Mouse (Mus musculus) ZHBTc4 (cell line): ENCODE measurements around the gene Gm49361.
"Not testable (repeated sequence)": the region's sequence is repeated elsewhere in the genome, so short reads cannot be mapped to it uniquely, and the experiment has no call there.

ENCODE experiments used
- DNase-seq: peaks from one replicate; pipeline ENCODE4 v3.0.0-alpha.2; 2011; ENCODE audit warnings: low read depth, low spot score

The Gm49361 gene

GRCm38 (mm10) chr14:57691316-57691715 lies 54.6 kb downstream of the Gm49361 start:
- peak; percentile 19 for DNase-seq

GRCm38 (mm10) chr14:57690681-57691080 lies 55.2 kb downstream of the Gm49361 start:
- no peak for DNase-seq

GRCm38 (mm10) chr14:57688066-57688465 lies 57.8 kb downstream of the Gm49361 start:
- DNase-seq = not testable (repeated sequence)

- DNase-seq = no peak
These were observed 58.5 kb downstream of the Gm49361 start for GRCm38 (mm10) chr14:57687441-57687840.

GRCm38 (mm10) chr14:57686647-57687046 lies 59.3 kb downstream of the Gm49361 start:
- no peak for DNase-seq

- DNase-seq = peak; percentile 73
These were observed 61.3 kb downstream of the Gm49361 start for GRCm38 (mm10) chr14:57684579-57684978.

GRCm38 (mm10) chr14:57682751-57683150 lies 63.2 kb downstream of the Gm49361 start:
- DNase-seq = no peak

- DNase-seq = peak; percentile 91
These were observed 65.9 kb downstream of the Gm49361 start for GRCm38 (mm10) chr14:57679958-57680535.

- no peak for DNase-seq
These were observed 66.4 kb downstream of the Gm49361 start for GRCm38 (mm10) chr14:57679523-57679922.

GRCm38 (mm10) chr14:57675481-57675880 lies 70.4 kb downstream of the Gm49361 start:
- no peak for DNase-seq

- DNase-seq = no peak
These were observed 80.3 kb downstream of the Gm49361 start for GRCm38 (mm10) chr14:57665628-57665950.

- DNase-seq = peak; percentile 88
These were observed 80.9 kb downstream of the Gm49361 start, which contains the start of gene Xpo4 for GRCm38 (mm10) chr14:57664822-57665627. TSS of gene Xpo4 (minus strand) at chr14:57665430.

GRCm38 (mm10) chr14:57664311-57664821 lies 81.5 kb downstream of the Gm49361 start:
- DNase-seq = peak; percentile 52

GRCm38 (mm10) chr14:57663630-57664029 lies 82.3 kb downstream of the Gm49361 start:
- DNase-seq = no peak

- peak; percentile 62 for DNase-seq
These were observed 87.6 kb downstream of the Gm49361 start for GRCm38 (mm10) chr14:57658301-57658700.

- DNase-seq = no peak
These were observed 88.4 kb downstream of the Gm49361 start for GRCm38 (mm10) chr14:57657500-57657899.

- peak; percentile 85 for DNase-seq
These were observed 89.4 kb downstream of the Gm49361 start for GRCm38 (mm10) chr14:57656519-57656918.

- no peak for DNase-seq
These were observed 96.4 kb downstream of the Gm49361 start for GRCm38 (mm10) chr14:57649501-57649900.

GRCm38 (mm10) chr14:57646155-57646554 lies 99.7 kb downstream of the Gm49361 start:
- no peak for DNase-seq

GRCm38 (mm10) chr14:57639153-57639552 lies 106.8 kb downstream of the Gm49361 start:
- DNase-seq = no peak

- no peak for DNase-seq
These were observed 111.8 kb downstream of the Gm49361 start for GRCm38 (mm10) chr14:57634141-57634540.

GRCm38 (mm10) chr14:57629595-57629994 lies 116.3 kb downstream of the Gm49361 start:
- DNase-seq = no peak

- no peak for DNase-seq
These were observed 123.0 kb downstream of the Gm49361 start for GRCm38 (mm10) chr14:57622934-57623333.
